Mouse (Mus musculus) cerebellum, postnatal 36 days (tissue): ENCODE results near the gene Aff1.

Experiments
- DNase-seq, 2 experiments: peaks; one replicate each; pipeline ENCODE4 v3.0.0; 2021 to 2022; ENCODE audit warnings: mixed read lengths in 2 of 2

Gene Aff1

DNA sequence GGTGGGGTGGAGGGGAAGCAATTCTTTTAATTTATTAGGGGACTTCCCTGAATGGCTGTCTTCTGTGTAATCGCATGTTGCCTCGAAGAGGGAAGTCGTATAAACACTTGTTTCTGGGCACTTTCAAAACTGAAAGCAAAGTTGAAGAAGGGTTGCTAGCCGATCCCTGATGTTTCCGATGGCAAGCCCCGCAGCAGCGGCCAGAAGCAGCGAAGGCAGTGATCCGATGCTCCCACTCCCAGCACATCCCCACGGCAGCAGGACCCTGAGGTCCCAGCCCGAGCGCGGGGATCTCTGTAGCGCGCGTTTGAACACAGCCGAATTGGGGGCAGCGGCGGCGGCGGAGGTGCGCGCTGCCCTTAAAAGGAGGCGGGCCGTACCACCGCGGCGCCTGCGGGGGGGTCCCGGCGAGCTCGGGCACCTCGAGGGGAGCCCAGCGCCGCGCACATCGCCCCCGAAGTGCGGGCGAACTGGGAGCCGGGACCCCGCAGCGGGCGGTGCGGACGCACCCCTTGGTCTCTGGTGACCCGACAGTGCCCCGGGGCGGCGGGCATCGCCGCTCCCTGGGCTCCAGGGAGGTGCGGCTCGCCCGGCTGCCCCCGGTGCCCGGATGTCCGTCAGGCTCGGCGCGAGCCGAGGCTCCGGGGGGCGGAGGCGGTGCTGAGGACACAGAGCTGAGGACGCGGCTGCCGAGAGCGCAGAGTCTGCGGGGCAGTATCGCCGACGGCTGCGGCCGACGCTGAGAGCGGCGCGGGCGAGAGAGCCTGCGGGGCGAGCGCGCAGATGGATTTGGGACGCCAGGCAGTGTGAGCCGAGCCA lies 61.5 kb downstream of the Aff1 start:
- peak; percentile 75 to 84 for DNase-seq

DNA sequence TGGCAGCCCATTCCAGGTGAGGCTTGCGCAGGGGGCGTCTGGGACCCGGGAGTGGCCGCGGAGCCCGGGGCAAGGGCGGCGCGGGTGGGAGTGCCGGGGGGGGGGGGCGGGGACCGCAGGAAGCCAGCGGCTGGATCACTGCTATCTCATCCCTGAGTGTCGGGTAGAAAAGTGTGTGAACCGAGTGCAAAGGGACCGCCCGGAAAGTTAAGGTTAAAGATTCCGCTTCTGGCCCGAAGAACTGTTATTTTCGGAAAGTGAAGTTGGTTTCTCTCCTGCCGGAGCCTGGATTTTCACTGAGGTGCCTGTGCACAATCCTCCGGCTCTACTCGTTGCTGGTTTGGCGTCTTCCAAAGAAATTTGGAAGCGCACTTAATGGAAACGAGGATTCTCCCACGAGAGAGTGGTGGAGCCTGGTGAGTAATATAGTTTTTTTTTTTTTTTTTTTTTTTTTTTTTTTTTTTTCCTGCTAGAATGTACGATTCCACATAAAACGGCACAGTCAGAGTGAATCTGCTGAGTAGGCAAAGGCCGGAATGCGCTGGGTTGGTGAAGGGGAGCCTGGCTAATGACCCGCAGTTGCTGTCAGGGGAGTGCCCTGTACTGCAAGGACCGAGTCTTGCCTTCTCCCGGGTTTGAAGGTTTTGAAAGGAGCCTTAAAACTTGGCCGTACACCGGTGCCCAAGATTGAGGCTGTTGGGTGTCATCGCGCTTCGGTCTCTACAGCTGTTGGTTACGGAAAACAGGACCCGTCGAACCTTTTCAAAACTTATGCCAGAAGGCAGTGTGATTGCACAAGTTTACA lies 62.4 kb downstream of the Aff1 start:
- peak; percentile 18 to 26 for DNase-seq

- no peak for DNase-seq
Measured at GRCm38 (mm10) chr5:103755135-103755487, 62.9 kb downstream of the Aff1 start.

DNA sequence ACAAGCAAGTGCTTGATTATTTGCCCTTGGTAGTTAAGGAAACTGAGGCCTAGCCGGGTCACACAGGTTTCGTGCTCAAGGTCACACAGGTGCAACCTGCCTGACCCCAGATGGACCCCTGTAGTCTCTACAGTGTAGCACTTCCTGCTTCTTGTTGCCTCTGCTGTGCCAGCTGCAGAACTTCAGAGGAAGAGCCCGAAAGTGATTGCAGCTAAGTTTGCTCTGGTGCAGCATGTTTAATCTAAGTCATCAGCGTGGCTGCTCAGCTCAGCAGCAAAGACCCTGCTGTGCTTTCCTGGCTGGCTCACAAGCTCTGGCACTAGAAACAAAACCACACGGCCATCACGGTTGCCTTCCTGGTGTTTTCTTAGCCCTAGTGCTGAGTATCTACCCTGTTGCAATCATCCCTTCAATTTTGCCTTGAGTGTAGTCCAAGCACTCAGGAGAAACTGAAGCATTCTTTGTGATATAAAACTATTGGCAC lies 64.1 kb downstream of the Aff1 start:
- DNase-seq = no peak

- no peak for DNase-seq
Measured at GRCm38 (mm10) chr5:103758491-103758890, 66.3 kb downstream of the Aff1 start.

GRCm38 (mm10) chr5:103759489-103760424 lies 67.6 kb downstream of the Aff1 start:
- DNase-seq = no peak

DNA sequence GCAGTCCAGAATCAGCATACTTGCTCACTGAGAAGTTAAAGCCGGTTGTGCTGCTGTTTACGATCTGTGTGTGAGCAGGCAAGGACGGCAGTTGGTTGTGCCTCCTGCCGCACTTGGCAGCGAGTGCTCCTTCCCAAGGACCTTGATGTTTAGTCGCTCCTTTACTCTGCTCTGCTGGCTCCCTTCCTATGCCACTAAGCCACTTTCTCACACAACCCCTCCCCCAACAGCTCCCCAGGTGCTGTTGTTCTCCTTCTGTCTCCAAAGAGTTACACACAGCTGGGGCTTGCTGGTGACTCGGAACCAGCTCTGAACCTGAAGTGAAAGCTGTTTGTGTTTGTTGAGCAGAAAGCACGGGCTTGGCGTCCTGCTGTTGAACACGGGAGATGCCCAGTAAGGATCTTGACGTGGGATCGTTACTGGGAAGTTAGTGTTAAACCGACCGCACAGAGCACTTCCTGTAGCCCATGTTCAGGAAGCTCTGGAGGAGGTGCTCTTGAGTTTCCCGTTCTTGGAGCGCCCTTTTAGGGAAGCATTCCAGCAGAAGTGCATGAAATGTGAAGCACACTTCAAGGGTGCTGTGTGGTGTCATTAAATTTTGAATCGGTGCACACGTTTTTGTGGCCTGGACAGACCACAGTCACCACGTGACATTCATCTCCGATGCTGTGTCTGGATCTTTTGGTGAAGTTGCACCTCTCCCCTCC lies 68.4 kb downstream of the Aff1 start:
- DNase-seq = peak; percentile 21 to 23

GRCm38 (mm10) chr5:103761754-103762153 lies 69.6 kb downstream of the Aff1 start:
- DNase-seq = no peak

GRCm38 (mm10) chr5:103762850-103763254 lies 70.7 kb downstream of the Aff1 start:
- DNase-seq = no peak

GRCm38 (mm10) chr5:103765356-103765755 lies 73.2 kb downstream of the Aff1 start:
- DNase-seq = no peak

- no peak for DNase-seq
Measured at GRCm38 (mm10) chr5:103765758-103766431, 73.7 kb downstream of the Aff1 start.

DNA sequence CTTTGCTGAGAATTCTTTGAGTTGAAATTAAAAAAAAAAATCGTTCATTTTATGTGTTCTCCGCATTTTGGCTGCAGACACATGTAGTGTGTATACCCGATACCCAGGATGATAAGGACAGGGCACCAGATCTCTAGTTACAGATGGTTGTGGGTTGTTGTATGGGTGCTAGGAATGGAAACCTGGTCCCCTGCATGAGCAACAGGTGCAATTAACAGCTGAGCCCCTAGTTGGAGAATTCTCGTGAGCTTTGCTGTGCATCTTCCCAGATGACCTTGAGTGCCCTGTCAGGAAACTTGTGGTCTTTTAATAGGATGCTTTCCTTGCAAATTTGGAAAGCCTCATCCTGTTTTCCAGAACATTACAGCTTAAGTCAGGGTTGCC lies 74.2 kb downstream of the Aff1 start:
- no peak for DNase-seq

DNA sequence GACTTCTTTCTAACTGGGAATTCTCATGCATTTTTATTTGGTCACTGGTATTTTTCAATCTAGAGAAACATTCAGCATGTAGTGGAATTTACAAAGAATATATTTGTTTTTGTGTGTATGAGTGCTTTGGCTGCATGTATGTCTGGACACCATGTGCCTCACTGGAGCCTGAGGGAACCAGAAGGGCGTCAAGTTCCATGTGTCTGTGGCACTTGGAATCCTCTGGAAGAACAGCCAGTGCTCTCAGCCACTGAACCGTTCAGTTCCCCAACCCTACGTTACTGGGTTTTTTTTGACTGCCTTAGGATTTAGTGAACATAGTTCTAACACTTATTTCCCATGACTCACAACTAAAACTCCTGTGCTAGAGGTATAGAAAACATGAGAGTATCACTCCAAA lies 76.8 kb downstream of the Aff1 start:
- no peak for DNase-seq

DNA sequence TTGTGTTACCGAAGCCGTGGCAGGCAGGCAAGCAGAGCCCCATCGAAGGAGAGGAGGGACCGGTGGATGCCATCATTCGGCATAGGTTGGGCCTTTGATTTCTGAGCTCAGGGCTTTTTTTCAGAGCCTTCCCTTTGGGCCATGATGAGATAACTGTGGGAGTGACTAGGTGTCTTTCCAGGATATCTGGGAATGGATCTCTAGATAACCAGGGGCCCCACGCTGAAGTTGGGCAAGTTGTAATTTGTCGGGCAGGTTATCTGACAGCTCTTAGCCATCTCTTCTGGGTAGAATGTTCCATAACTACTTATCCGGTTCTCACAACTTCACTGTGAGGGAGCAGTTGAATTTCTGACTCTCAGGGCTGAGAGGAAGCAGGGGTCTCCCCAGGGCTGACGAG lies 77.5 kb downstream of the Aff1 start:
- no peak for DNase-seq

DNA sequence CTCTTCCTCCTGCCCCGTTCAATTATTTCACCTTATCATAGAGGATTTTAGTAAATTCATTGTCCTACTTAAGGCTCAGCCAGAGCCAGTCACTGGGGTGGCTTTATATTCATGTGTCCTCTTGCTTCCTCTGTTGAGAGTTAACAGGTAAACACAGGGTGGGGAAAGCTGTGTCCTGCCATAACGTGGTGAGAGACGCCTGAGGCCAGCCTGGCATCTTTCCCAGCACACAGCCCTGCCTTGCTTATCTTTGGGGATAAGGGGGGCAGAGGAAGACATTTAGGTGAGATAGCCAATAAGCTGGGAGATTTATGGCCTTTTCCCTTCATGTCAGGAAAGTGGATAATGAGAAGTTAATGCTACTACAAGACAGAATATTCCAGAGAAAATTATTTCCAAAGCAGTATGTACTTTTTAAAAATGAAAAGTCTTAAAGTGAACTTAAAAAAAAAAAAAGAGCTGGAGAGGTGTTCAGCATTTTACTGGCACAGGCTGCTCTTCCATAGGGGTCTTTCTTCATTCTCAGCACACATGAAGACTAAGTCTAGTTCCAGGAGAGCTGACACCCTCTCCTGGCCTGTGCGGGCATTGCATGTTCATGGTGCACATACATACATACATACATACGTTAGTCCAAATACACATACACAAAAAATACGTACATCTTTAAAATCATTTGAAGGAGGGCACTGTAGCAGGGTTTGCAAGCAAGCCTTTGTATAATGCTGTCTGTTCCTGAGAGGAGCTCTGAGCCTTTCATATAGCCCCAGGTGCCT lies 78.5 kb downstream of the Aff1 start:
- no peak for DNase-seq

- DNase-seq = no peak
Measured at GRCm38 (mm10) chr5:103771380-103771779, 79.2 kb downstream of the Aff1 start.

- no peak for DNase-seq
Measured at GRCm38 (mm10) chr5:103772252-103772651, 80.1 kb downstream of the Aff1 start.

DNA sequence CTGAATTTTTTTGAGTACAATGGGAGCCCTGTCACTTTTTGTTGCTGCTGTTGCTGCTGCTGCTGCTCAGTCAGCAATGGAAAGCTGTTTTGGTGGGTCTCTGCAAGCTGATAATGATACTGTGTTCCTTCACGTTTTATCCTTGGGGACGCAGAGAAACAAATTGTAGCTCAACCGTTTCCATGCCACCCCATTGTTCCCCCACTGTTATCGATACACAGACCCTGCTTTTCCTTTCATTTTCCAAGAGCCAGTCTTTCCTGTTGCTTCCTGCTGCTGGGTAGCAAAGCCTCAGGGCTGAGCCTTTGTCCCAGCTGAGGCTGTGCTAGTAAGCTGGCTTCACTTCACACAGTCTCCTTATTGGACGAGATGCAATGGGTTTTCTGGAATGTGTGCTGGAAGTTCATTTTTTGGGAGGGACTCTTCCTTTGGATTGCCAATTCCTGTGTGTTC lies 81.0 kb downstream of the Aff1 start:
- no peak for DNase-seq

GRCm38 (mm10) chr5:103774703-103775333 lies 82.6 kb downstream of the Aff1 start:
- no peak for DNase-seq

DNA sequence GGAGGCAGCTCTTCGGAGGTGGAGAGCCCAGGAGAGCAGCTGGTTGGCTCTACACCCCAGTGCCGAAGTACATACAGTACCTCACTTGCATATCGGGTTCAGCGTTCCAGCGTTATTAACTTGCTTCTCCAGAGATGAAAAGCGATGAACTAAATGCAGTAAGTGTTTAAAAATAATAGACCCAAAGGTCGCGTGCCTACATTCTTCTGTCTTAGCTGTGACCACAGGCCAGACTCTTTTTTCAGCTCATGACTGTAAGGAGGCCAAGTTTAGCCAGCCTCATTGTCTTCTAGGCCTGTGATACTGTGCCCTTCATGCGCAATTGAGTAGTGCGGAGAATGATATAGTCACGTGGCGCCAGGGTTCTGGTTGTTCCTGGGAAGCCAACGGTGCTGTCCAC lies 83.3 kb downstream of the Aff1 start:
- no peak for DNase-seq
